Mouse (Mus musculus): Measurements from ENCODE around the gene Ccdc138. TPM values are rescaled to one million over a fixed set of nuclear protein-coding genes. Genes with fewer than 3 reads are reported as not detected.

Ccdc138 gene
- total RNA-seq, 2 experiments from 2014 or later = 6.0 to 6.3 TPM

Other genes with a start within 250 kb of the Ccdc138 start
- 34.0 and 49.8 TPM in 2 replicates for gene Gcc2, start 242.5 kb upstream of the Ccdc138 start, total RNA-seq (2014; fragmentation: Nextera tagmentation)
- 37.0 and 44.1 TPM in 2 replicates for gene Gcc2, start 242.5 kb upstream of the Ccdc138 start, total RNA-seq (2017)
- 61.1 and 85.1 TPM in 2 replicates for gene Lims1, start 174.5 kb upstream of the Ccdc138 start, total RNA-seq (2014; fragmentation: Nextera tagmentation)
- 72.9 and 90.6 TPM in 2 replicates for gene Lims1, start 174.5 kb upstream of the Ccdc138 start, total RNA-seq (2017)
- 96.7 and 115 TPM in 2 replicates for gene Ranbp2, start 51.0 kb upstream of the Ccdc138 start, total RNA-seq (2014; fragmentation: Nextera tagmentation)
- gene Ranbp2, start 51.0 kb upstream of the Ccdc138 start, total RNA-seq (2017) = 206 and 245 TPM in 2 replicates
- not detected in 2 replicates for gene Edar, start 177.7 kb downstream of the Ccdc138 start, total RNA-seq (2014; fragmentation: Nextera tagmentation)
- gene Edar, start 177.7 kb downstream of the Ccdc138 start, total RNA-seq (2017) = not detected in 2 replicates
- gene Gm17542, start 220.3 kb downstream of the Ccdc138 start, total RNA-seq (2014; fragmentation: Nextera tagmentation) = not detected in 2 replicates
- not detected in 2 replicates for gene Gm17542, start 220.3 kb downstream of the Ccdc138 start, total RNA-seq (2017)

Data from granulocyte monocyte progenitor cell, adult 5-6 weeks (primary cell).